Mouse (Mus musculus): ENCODE data around the gene Ctrc. TPM values are rescaled to one million over a fixed set of nuclear protein-coding genes. Genes with fewer than 3 reads are reported as not detected.

The Ctrc gene
- polyA plus RNA-seq, 1 experiment from 2014 or later: not detected

DNA sequence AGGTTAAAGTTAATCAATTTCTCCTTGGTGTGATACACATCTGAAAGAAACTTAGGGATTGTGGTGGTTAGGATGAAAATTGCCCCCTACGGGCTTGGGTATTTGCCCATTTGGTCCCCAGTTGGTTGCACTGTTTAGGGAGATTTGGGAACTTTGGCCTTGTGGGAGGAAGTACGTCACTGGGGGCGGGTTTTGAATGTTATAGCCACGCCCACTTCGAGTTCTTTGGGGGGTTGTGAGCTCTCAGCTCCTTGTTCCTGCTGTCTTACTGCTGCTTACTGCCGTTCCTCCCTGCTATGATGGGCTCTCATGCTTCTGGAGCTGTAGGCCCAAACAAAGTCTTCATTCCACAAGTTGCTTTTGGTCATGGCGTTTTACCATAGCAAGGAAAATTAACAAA, 14.8 kb downstream of the Ctrc start:
- 78% methylated on average over 7 of the region's 7 CpGs for whole genome bisulfite sequencing
- Histone ChIP-seq H3K9ac (no peak overlapping the region), H3K9me3 (no peaks in the 10 kb centered on the region), H3K27me3 (no peaks in the 10 kb centered on the region), H3K4me2 (no peak overlapping the region), H3K36me3 (no peaks in the 10 kb centered on the region), H3K4me3 (no peak overlapping the region), H3K27ac (no peak overlapping the region), H3K4me1 (no peaks in the 10 kb centered on the region)
- ATAC-seq (ENCODE audit: insufficient number of reproducible peaks, low FRiP score, low TSS enrichment, low read depth): no peak

DNA sequence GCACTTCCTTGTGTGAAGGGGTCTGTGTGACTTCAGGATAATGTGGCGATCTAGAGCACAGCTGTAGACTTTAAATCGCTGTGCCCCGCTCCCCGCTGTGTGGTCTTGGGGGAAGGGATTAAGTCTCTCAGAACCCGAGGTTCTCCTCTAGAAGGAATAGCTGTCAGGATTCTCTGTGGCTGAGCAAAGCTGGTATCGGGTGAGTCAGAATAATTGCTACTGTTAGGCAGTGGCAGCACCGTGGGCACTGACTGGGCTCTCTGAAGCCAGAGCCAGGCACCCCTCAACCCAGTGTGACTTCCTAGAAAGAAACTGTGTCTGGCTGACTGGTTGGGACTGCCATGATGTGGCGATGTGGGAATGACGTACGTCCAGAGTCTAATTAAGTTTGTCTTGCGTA, 15.8 kb downstream of the Ctrc start:
- 47% methylated on average over 11 of the region's 11 CpGs for WGBS
- Histone ChIP-seq H3K4me2 (no peak overlapping the region), H3K9me3 (no peaks in the 10 kb centered on the region), H3K27ac (no peak overlapping the region), H3K4me1 (no peaks in the 10 kb centered on the region), H3K27me3 (no peaks in the 10 kb centered on the region), H3K36me3 (no peaks in the 10 kb centered on the region), H3K4me3 (no peak overlapping the region), H3K9ac (no peak overlapping the region)
- ATAC-seq (ENCODE audit: insufficient number of reproducible peaks, low FRiP score, low TSS enrichment, low read depth): no peak

DNA sequence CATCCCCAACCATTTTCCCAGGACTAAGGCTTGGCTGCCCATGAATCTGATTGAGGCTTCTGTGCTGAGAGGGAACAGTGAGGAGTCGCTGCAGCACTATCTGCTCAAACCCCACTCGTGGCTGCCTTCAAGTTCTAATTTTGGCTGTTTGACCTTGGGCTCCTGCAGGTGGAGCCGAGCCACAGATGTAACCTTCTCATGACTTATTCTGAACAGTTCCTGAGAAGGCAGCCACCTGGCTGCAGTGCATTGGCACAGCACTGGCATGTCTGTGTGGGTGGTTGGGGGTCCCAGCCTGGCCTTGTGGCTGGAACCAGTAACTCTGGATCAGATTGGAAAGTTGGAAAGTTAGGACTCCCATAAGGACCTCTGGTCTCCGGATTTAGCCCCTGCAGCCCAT, 18.0 kb downstream of the Ctrc start:
- no peak for ATAC-seq (ENCODE audit: insufficient number of reproducible peaks, low FRiP score, low TSS enrichment, low read depth)
- Histone ChIP-seq H3K4me2 (no peak overlapping the region), H3K36me3 (no peaks in the 10 kb centered on the region), H3K4me3 (no peak overlapping the region), H3K9me3 (no peaks in the 10 kb centered on the region), H3K9ac (no peak overlapping the region), H3K4me1 (no peaks in the 10 kb centered on the region), H3K27me3 (no peaks in the 10 kb centered on the region), H3K27ac (no peak overlapping the region)
- 66% methylated on average over 4 of the region's 4 CpGs for WGBS

DNA sequence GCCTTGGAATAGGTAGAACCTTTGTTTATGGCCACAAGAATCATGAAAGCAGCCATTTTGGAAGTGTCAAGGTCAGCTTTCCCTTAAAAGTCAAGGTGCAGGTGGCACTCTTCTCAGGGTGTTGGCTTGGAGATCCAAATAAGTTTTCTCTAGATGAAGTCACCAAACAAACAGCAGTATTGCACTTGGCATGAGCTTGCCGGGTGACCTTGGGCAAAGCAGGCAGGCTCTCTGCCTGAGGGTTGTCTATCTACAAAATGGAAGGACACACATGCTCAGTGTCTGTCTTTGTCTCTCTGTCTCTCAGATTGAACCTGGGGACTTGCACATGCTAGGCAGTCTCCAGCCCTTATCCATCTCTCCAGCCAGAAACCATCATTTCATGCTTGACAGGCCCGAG, 18.8 kb downstream of the Ctrc start:
- no peak for ATAC-seq (ENCODE audit: insufficient number of reproducible peaks, low FRiP score, low TSS enrichment, low read depth)
- no peaks in the 10 kb centered on the region for H3K4me1 ChIP-seq
- 90% methylated on average over 2 of the region's 2 CpGs for WGBS
- no peak overlapping the region for H3K9ac ChIP-seq
- no peaks in the 10 kb centered on the region for H3K9me3 ChIP-seq
- no peak overlapping the region for H3K4me2 ChIP-seq
- no peak overlapping the region for H3K4me3 ChIP-seq
- H3K27me3 ChIP-seq: no peaks in the 10 kb centered on the region
- no peak overlapping the region for H3K27ac ChIP-seq
- H3K36me3 ChIP-seq: no peaks in the 10 kb centered on the region

DNA sequence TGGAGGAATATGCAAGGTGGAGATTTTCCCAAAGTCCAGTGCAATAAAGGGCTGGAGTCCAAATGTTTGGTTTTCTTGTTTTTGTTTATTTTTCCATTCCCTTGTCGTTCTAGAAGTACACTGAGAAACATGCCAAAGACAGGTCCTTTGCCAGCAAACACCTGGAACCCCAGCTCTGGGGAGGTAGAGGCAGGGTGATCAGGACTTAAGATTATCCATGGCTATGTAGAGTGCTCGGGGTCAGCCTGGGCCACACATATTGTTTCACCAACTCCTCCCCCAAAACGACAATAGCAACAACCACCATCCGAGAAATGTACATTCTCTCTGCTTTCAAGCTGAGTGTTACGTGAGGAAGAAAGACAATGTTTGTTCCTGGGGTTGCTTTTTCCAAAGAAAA, 20.1 kb downstream of the Ctrc start, which contains the start of gene Cela2a:
Gene Cela2a, minus strand, starts transcription at position 101 of the 400 bp plus-strand sequence.
- no peak within 1 kb of the TSS for H3K9ac ChIP-seq
- 72% methylated on average over 5 of the region's 5 CpGs for WGBS
- H3K4me2 ChIP-seq: no peak within 1 kb of the TSS
- no peaks in the 10 kb centered on the region for H3K9me3 ChIP-seq
- H3K4me3 ChIP-seq: no peak within 1 kb of the TSS
- ATAC-seq (ENCODE audit: insufficient number of reproducible peaks, low FRiP score, low TSS enrichment, low read depth): no peak
- H3K4me1 ChIP-seq: no peaks in the 10 kb centered on the region
- no peak within 1 kb of the TSS for H3K27ac ChIP-seq
- no peaks in the 10 kb centered on the region for H3K36me3 ChIP-seq
- no peaks in the 10 kb centered on the region for H3K27me3 ChIP-seq

DNA sequence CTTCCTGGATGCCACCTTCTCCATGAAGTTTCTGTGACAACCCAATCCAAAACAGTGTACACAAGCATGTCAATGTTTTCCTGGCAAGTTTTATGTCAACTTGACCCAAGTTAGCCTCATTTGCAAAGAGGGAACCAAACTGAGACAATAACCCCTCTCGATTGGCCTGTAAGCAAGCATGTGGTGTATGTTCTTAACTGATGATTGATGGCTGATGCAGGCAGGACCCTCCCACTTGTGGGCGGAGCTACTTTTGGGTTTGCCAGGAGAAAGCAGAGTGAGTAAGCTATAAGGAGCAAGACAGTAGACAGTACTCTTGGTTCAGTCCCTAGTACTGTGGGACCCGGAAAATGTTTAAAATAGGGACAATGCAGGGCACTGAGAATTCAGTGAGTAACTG, 23.2 kb downstream of the Ctrc start:
- no peak for ATAC-seq (ENCODE audit: insufficient number of reproducible peaks, low FRiP score, low TSS enrichment, low read depth)
- Histone ChIP-seq H3K4me2 (no peak overlapping the region), H3K27ac (no peak overlapping the region), H3K4me3 (no peak overlapping the region), H3K9ac (no peak overlapping the region), H3K9me3 (no peaks in the 10 kb centered on the region), H3K27me3 (no peaks in the 10 kb centered on the region), H3K36me3 (no peaks in the 10 kb centered on the region), H3K4me1 (no peaks in the 10 kb centered on the region)
- 66% methylated on average over 3 of the region's 3 CpGs for WGBS

DNA sequence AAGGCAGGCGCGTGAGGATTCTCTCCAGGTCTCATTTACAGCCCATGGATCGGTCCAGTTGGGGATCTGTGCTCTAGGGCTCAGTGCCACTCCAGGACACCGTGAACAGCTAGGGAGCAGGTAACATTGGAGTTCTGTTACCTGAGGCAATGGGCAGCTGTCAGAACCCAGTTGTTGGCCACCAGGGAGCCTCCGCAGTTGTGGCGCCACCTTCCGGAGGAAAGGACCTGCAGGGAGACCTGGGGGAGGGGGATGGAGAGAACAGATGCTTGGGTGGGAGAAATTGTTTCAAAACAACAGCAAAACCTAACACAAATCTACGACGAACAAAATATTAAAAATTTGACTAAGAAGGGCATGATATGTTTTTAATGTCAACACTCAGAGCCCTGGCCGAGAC, 24.1 kb downstream of the Ctrc start:
- H3K9me3 ChIP-seq: no peaks in the 10 kb centered on the region
- WGBS: 75% methylated on average over 10 of the region's 10 CpGs
- H3K27me3 ChIP-seq: no peaks in the 10 kb centered on the region
- H3K27ac ChIP-seq: no peak overlapping the region
- no peak overlapping the region for H3K9ac ChIP-seq
- H3K4me2 ChIP-seq: no peak overlapping the region
- no peak overlapping the region for H3K4me3 ChIP-seq
- H3K4me1 ChIP-seq: 0 out of 2 replicates have a peak, but pooled peaks cover 2% of the 10 kb centered on the region
- H3K36me3 ChIP-seq: no peaks in the 10 kb centered on the region
- no peak for ATAC-seq (ENCODE audit: insufficient number of reproducible peaks, low FRiP score, low TSS enrichment, low read depth)

DNA sequence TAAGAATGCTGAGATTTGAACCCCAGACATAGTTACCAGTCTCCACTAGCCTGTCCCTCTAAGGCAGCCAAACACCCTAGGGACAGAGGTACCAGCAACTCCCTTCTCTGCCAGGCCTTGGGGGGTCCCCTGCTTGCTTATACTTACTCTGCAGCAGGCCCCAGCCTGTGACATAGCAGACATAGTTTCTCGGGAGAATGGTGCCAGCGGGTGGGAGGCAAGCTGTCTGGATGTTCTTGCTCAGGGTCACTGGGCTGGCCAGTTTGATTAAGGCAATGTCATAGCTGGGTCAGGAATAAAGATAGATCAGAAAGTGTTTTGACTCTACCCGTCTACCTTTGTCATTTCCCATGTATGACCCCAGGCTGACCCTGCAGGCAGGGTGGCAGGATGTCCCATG, 25.0 kb downstream of the Ctrc start:
- Histone ChIP-seq H3K9ac (no peak overlapping the region), H3K4me2 (no peak overlapping the region), H3K36me3 (0 out of 2 replicates have a peak, but pooled peaks cover under 1% of the 10 kb centered on the region), H3K4me3 (no peak overlapping the region), H3K27ac (no peak overlapping the region), H3K4me1 (0 out of 2 replicates have a peak, but pooled peaks cover 6% of the 10 kb centered on the region), H3K9me3 (no peaks in the 10 kb centered on the region), H3K27me3 (no peaks in the 10 kb centered on the region)
- ATAC-seq (ENCODE audit: insufficient number of reproducible peaks, low FRiP score, low TSS enrichment, low read depth): no peak
- WGBS: 58% methylated on average over 3 of the region's 3 CpGs

DNA sequence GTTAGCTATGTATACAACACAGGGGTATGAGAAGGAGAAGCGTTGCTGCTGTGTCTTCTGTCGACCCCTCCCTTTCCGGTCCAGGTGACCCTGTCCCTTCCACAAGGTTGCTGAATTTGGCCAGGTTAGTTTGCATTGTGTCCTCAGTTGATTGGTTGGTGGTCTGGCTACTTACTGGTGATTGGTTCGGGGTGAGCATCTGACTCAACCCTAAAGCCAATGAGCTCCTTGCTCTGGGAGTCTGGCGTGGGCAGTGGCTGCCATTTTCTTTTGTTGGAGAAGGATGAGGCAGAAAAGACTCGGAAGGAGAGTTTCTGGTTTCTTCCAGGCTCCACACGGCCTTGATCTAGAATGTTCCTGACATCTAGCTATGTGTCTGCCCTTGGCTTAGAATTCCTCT, 26.8 kb downstream of the Ctrc start:
- WGBS: 90% methylated on average over 7 of the region's 7 CpGs

DNA sequence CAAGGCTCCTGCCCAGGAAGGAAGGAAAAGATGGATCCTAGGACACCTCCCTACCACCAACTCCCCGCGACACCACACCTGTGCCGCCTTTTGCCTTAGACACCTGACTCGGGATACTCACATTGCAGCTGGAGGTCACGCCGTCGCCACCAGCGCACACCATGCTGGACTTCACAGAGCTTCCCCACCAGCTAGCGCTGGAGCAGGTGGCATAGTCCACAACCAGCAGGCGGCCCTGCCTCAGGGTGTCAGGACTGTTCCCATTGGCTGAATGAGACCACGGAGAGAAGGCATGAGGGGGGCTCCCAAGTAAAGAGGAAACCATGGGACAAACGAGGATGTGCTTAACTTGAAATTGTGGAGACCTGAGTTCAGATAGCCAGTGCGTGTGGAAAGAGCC, 27.3 kb downstream of the Ctrc start:
- Histone ChIP-seq H3K4me2 (no peak overlapping the region), H3K4me1 (0 out of 2 replicates have a peak, but pooled peaks cover 6% of the 10 kb centered on the region), H3K9ac (no peak overlapping the region), H3K36me3 (peaks cover 17% of the 10 kb centered on the region), H3K9me3 (no peaks in the 10 kb centered on the region), H3K27me3 (no peaks in the 10 kb centered on the region), H3K4me3 (no peak overlapping the region), H3K27ac (no peak overlapping the region)
- 83% methylated on average over 13 of the region's 13 CpGs for WGBS
- no peak for ATAC-seq (ENCODE audit: insufficient number of reproducible peaks, low FRiP score, low TSS enrichment, low read depth)

More for the DNA sequence above, 26.8 kb downstream of the Ctrc start:
- Histone ChIP-seq H3K9me3 (no peaks in the 10 kb centered on the region), H3K4me1 (0 out of 2 replicates have a peak, but pooled peaks cover 6% of the 10 kb centered on the region), H3K9ac (no peak overlapping the region), H3K36me3 (peaks cover 15% of the 10 kb centered on the region; the same call in 1 of the 2 replicates), H3K4me2 (no peak overlapping the region), H3K4me3 (no peak overlapping the region), H3K27me3 (no peaks in the 10 kb centered on the region), H3K27ac (no peak overlapping the region)
- ATAC-seq (ENCODE audit: insufficient number of reproducible peaks, low FRiP score, low TSS enrichment, low read depth): no peak

DNA sequence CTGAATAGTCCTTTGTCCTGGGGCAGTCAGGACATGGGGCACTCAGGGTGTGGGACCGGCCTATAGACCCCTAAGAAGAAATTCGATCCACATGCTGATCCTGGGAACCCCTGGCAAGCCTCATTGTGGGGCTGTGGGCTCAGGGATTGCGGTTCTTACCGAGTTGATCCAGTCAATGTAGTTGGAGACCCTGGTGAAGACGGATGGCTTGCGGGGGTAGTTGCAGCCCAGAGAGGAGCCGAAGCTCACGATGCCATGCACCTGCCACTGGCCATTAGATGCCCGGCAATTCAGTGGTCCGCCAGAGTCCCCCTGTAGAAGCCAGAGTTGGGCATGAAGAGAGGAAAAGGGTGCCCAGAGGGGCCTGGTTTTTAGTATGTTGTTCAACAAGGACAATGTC, 28.5 kb downstream of the Ctrc start:
- Histone ChIP-seq H3K27ac (no peak overlapping the region), H3K36me3 (peaks cover 29% of the 10 kb centered on the region), H3K9ac (no peak overlapping the region), H3K4me2 (no peak overlapping the region), H3K9me3 (no peaks in the 10 kb centered on the region), H3K4me1 (0 out of 2 replicates have a peak, but pooled peaks cover 6% of the 10 kb centered on the region), H3K27me3 (no peaks in the 10 kb centered on the region), H3K4me3 (no peak overlapping the region)
- 75% methylated on average over 10 of the region's 10 CpGs for WGBS
- no peak for ATAC-seq (ENCODE audit: insufficient number of reproducible peaks, low FRiP score, low TSS enrichment, low read depth)

DNA sequence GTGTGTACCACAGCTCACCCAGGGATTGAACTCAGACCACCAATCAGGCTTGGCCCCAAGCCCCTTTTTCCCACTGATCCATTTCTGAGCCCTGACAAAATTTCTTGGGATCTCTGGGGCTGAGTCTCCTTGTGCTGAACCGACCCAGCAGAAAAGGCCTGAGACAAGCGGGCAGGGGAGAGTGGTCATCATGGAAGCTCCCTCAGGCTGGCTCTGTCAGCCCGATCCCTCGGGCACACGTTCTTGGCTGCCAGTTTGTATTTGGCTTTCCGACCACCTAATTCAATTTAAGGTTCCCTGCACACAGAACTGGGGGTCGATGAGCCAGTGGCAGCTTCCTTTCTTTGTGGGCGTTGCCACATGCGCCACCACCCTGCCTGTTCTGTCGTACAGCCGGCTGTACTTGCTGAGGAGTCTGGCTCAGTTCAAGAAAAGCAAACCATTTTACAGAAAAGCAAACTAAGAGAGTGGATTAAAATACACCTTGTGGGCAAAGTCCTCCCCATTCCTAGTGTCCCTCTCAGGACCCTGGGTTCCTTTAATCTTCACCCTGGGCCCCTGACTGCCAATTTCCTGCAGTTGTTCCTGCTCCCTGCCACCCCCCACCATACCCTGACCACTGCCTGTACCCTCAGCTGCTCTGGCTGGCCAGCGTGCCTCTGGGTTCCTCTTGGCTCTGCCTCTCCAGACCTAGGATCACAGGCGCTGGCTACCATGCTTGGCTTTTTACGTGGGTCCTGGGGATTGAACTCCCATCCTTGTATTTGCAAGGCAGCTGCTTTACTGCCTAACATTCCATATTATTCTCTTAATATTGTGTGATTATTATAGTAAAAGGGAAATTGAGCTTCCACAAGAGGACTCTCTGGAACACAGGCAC, 29.1 kb downstream of the Ctrc start:
- WGBS: 72% methylated on average over 14 of the region's 14 CpGs

More for the DNA sequence above, 29.1 kb downstream of the Ctrc start:
- no peak for ATAC-seq (ENCODE audit: insufficient number of reproducible peaks, low FRiP score, low TSS enrichment, low read depth)
- Histone ChIP-seq H3K4me3 (no peak overlapping the region), H3K9ac (no peak overlapping the region), H3K4me2 (no peak overlapping the region), H3K4me1 (0 out of 2 replicates have a peak, but pooled peaks cover 6% of the 10 kb centered on the region), H3K9me3 (no peaks in the 10 kb centered on the region), H3K36me3 (peaks cover 36% of the 10 kb centered on the region), H3K27ac (no peak overlapping the region), H3K27me3 (no peaks in the 10 kb centered on the region)

Data from limb, embryonic 15.5 days (tissue).